Mouse (Mus musculus): Measurements from ENCODE around the gene Ypel4. TPM values are rescaled to one million over a fixed set of nuclear protein-coding genes. Genes with fewer than 3 reads are reported as not detected.

Ypel4 gene
- 0.46 and 0.48 TPM in 2 replicates for polyA plus RNA-seq (2012; rRNA removed)

DNA sequence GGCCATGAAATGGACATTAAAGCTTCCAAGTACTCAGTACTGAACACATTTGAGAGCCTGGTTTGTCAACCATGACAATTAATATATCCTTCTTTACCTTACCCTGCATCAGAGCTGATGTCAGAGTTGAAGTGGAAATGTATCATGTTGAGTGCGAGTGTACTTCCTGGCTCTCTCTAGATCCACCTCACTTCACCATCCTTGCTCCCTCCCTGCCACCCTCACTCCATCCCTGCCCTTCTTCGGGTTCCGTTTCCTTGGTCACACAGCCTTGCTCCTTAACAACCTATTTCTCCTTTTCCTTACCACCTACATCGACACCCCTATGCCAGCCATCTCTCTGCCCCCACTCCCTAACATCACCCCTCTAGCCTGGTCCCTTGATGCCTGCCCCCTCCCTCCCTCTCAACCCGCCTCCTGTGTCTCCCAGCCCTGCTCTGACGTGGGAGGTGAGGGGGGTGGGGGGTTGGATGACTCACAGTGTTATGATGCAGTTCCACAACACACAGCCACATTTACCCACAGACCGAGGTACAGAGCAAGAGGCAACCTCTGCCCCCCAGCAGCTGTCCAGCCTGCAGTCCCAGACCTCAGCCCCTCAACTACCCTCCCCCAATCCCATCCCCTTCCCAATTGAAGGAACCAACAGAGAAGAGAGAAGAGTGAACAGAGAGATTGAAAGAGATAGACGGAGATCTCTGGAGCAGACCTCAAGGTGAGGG is at the start of gene Ypel4:
Gene Ypel4, plus strand, starts transcription at position 480 of the 722 bp plus-strand sequence.
- WGBS: 5% methylated on average over 8 of the region's 8 CpGs
- no peaks in the 10 kb centered on the region for H3K27me3 ChIP-seq (replicated peaks; ENCODE audit: control insufficient read depth, insufficient read depth, low read length)
- DNase-seq: no peak
- no peaks in the 10 kb centered on the region for H3K4me1 ChIP-seq (ENCODE audit: control insufficient read depth, insufficient read depth, low read length)
- TF ChIP-seq CTCF (conservative IDR thresholded peaks at IDR 0.05; ENCODE audit: insufficient read depth, insufficient read length, low read depth, low read length): no peak
- no peak for TF ChIP-seq POLR2A (IDR thresholded peaks at IDR 0.05; ENCODE audit: low read depth, low read length)
- no peak within 1 kb of the TSS for H3K4me3 ChIP-seq (ENCODE audit: insufficient read depth, low read depth, low read length)
- no peaks in the 10 kb centered on the region for H3K36me3 ChIP-seq (ENCODE audit: control insufficient read depth, insufficient read depth, low read length)
- H3K27ac ChIP-seq (ENCODE audit: insufficient read depth, low read depth, low read length): no peak within 1 kb of the TSS

DNA sequence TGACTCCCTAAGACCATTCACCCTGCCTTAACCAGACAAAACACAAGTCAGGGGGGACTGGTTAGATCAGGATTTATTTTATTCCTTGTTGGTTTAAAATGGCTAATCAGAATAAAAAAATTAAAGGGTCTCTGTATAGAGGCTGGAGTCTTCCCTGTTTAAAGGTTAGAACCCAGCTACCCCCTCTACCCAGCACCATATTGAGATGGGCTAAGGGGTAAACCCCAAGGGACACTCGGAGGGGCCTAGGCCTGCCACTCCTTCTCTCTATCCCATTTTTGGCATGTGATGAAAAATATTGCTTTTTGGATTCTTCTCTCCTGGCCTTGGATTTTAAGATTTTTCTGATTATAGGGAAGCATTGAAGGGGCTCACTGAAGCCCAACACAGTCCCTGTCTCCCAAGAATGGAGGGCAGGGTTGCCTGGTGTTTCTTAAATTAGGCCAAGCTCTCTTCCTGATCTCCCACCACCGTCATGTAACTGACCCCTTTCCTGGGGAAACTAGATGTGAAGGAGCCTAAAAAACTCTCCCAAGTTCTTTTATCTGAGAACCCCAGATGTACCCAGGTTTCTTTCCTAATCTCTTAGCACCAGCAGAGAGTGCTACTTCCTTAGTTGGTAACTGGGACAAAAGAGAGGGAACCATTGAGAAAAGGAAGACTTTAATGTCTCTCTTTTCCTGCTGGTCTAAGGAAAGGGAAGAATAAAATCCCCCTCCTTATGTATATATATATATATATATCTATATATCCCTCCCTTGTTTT is 45.6 kb upstream of the Ypel4 start:
- no peak for DNase-seq
- no peak overlapping the region for H3K27ac ChIP-seq (ENCODE audit: insufficient read depth, low read depth, low read length)
- H3K36me3 ChIP-seq (ENCODE audit: control insufficient read depth, insufficient read depth, low read length): peaks cover 14% of the 10 kb centered on the region
- no peak overlapping the region for H3K4me3 ChIP-seq (ENCODE audit: insufficient read depth, low read depth, low read length)
- no peaks in the 10 kb centered on the region for H3K27me3 ChIP-seq (replicated peaks; ENCODE audit: control insufficient read depth, insufficient read depth, low read length)
- WGBS: 72% methylated on average over 2 of the region's 2 CpGs
- no peak for TF ChIP-seq POLR2A (IDR thresholded peaks at IDR 0.05; ENCODE audit: low read depth, low read length)
- TF ChIP-seq CTCF (conservative IDR thresholded peaks at IDR 0.05; ENCODE audit: insufficient read depth, insufficient read length, low read depth, low read length): no peak
- H3K4me1 ChIP-seq (ENCODE audit: control insufficient read depth, insufficient read depth, low read length): no peaks in the 10 kb centered on the region

DNA sequence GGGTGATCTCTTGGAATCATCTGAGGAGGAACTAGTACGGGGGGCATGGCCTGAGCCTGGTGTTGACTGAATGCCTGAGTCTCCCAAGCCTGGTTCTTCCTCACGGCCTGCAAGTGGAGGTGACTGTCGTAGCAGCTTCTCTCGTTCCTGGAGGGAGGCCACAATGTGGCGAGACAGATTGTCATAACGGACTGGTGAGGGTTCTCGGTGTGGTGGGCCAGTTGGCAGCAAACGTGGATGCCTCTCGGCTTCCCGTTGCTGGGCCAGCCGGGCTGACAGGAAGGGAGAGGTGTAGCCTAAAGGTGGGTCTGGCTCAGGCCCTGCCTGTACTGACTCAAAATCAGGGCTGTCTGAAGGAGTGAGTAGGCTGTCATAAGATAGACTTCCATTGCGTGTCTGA is 43.8 kb upstream of the Ypel4 start:
- TF ChIP-seq CTCF (conservative IDR thresholded peaks at IDR 0.05; ENCODE audit: insufficient read depth, insufficient read length, low read depth, low read length) (no peak), POLR2A (IDR thresholded peaks at IDR 0.05; ENCODE audit: low read depth, low read length) (no peak)
- Histone ChIP-seq H3K4me1 (ENCODE audit: control insufficient read depth, insufficient read depth, low read length) (no peaks in the 10 kb centered on the region), H3K4me3 (ENCODE audit: insufficient read depth, low read depth, low read length) (no peak overlapping the region), H3K27ac (ENCODE audit: insufficient read depth, low read depth, low read length) (no peak overlapping the region), H3K27me3 (replicated peaks; ENCODE audit: control insufficient read depth, insufficient read depth, low read length) (no peaks in the 10 kb centered on the region), H3K36me3 (ENCODE audit: control insufficient read depth, insufficient read depth, low read length) (peaks cover 14% of the 10 kb centered on the region)
- no peak for DNase-seq
- WGBS: 88% methylated on average over 12 of the region's 12 CpGs

DNA sequence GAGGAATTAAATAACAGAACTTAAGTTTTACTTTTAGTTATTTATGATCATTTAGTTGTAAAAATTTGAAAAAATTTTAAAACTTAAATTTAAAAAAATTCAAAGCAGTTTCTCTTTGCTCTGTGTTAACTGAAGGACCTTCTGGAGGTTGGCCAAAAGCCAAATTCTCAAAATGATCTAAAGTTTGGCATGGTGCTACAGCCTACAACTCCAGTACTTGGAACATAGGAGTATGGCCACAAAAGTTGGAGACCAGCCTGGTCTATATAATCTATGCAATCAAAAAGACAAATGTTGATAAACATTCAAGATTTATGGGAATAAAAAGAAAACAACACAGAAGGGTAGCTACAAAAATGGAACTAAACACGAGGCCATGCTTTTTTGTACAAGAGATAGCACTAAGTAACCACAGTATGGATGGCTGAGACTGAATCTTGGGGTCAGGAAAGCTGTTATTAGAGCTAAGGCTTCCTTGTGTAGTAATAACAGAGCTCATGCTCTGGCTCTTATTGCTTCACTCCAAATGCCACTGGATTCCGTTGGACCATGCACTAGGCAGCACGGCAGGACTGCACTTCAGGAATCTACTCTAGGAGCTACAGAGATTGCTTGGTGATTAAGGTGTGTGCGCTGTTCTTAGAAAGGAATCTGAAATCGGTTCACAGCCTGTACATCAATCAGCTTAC is 38.7 kb upstream of the Ypel4 start:
- Histone ChIP-seq H3K27ac (ENCODE audit: insufficient read depth, low read depth, low read length) (no peak overlapping the region), H3K27me3 (replicated peaks; ENCODE audit: control insufficient read depth, insufficient read depth, low read length) (no peaks in the 10 kb centered on the region), H3K4me1 (ENCODE audit: control insufficient read depth, insufficient read depth, low read length) (no peaks in the 10 kb centered on the region), H3K4me3 (ENCODE audit: insufficient read depth, low read depth, low read length) (no peak overlapping the region), H3K36me3 (ENCODE audit: control insufficient read depth, insufficient read depth, low read length) (peaks cover 6% of the 10 kb centered on the region)
- 78% methylated on average over 5 of the region's 5 CpGs for WGBS
- DNase-seq: no peak
- TF ChIP-seq POLR2A (IDR thresholded peaks at IDR 0.05; ENCODE audit: low read depth, low read length): no peak
- no peak for TF ChIP-seq CTCF (conservative IDR thresholded peaks at IDR 0.05; ENCODE audit: insufficient read depth, insufficient read length, low read depth, low read length)

DNA sequence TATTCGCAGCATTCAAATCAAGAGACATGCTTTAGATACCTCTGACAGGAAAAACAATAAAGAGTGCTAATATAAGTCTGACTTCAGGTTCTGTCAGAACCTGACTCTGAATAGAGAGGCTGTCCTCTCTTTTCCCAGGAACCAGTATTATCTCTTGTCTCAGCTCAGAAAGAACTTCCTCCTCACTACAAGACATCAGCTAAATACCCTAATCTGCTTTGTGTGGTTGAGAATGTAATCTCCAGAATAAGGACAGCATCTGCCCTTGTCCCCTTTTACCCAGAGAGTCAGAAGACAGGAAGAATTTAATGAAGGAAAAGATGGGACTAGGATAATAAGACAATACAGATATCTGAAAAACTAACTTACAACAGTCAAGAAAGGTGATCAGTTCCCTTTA is 30.4 kb upstream of the Ypel4 start:
- no peaks in the 10 kb centered on the region for H3K27me3 ChIP-seq (replicated peaks; ENCODE audit: control insufficient read depth, insufficient read depth, low read length)
- no peak for DNase-seq
- H3K4me1 ChIP-seq (ENCODE audit: control insufficient read depth, insufficient read depth, low read length): peaks cover 7% of the 10 kb centered on the region; the same call in 1 of the 2 replicates
- H3K36me3 ChIP-seq (ENCODE audit: control insufficient read depth, insufficient read depth, low read length): no peaks in the 10 kb centered on the region; the same call in 1 of the 2 replicates
- no peak overlapping the region for H3K27ac ChIP-seq (ENCODE audit: insufficient read depth, low read depth, low read length)
- no peak for TF ChIP-seq POLR2A (IDR thresholded peaks at IDR 0.05; ENCODE audit: low read depth, low read length)
- no peak for TF ChIP-seq CTCF (conservative IDR thresholded peaks at IDR 0.05; ENCODE audit: insufficient read depth, insufficient read length, low read depth, low read length)
- WGBS: 88% methylated on average over 1 of the region's 1 CpGs
- no peak overlapping the region for H3K4me3 ChIP-seq (ENCODE audit: insufficient read depth, low read depth, low read length)

DNA sequence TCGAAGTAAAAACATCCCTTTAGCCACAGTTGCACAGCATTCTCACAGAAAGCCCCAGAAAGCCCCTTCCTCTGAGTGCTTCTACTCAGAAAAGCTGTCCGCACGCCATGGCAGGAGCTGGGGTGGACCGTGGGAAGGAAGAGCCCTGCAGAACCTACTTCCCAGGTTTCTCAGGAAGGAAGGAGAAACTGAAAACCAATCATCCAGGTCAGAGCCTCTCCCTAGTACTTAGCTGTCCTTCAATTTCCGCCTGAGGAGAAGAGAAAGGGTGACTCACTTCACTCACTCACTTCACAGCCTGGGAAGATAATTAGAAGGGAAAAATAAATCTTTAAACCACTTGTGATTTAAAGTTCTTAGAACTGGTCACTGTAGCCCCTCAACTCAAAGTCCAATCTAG is 29.5 kb upstream of the Ypel4 start:
- no peak for DNase-seq
- 47% methylated on average over 5 of the region's 5 CpGs for WGBS

More for the DNA sequence above, 29.5 kb upstream of the Ypel4 start:
- Histone ChIP-seq H3K27me3 (replicated peaks; ENCODE audit: control insufficient read depth, insufficient read depth, low read length) (no peaks in the 10 kb centered on the region), H3K27ac (ENCODE audit: insufficient read depth, low read depth, low read length) (no peak overlapping the region), H3K4me3 (ENCODE audit: insufficient read depth, low read depth, low read length) (no peak overlapping the region), H3K36me3 (ENCODE audit: control insufficient read depth, insufficient read depth, low read length) (no peaks in the 10 kb centered on the region; the same call in 1 of the 2 replicates), H3K4me1 (ENCODE audit: control insufficient read depth, insufficient read depth, low read length) (peaks cover 7% of the 10 kb centered on the region; the same call in 1 of the 2 replicates)
- TF ChIP-seq POLR2A (IDR thresholded peaks at IDR 0.05; ENCODE audit: low read depth, low read length) (no peak), CTCF (conservative IDR thresholded peaks at IDR 0.05; ENCODE audit: insufficient read depth, insufficient read length, low read depth, low read length) (no peak)
